Mouse (Mus musculus) heart, postnatal 14 days (tissue): ENCODE data around the gene Thoc3. TPM values are rescaled to one million over a fixed set of nuclear protein-coding genes. Genes with fewer than 3 reads are reported as not detected.
"Not testable (repeated sequence)": the region's sequence is repeated elsewhere in the genome, so short reads cannot be mapped to it uniquely, and the experiment has no call there.

Experiments
- DNase-seq, 2 experiments: peaks; one replicate each; pipeline ENCODE4 v3.0.0; 2021 to 2022
- intact Hi-C: fragments of 180-260 bp; cut with DNase I; formaldehyde crosslinking; loops from one replicate; pipeline ENCODE4 v1.15.1; 2025
- long read RNA-seq, 2 experiments: library from polyadenylated mRNA; stranded (forward); transcript quantifications; one replicate each; pipeline ENCODE4 v2.0.0; 2021
- total RNA-seq, 2 experiments: library from RNA; stranded (reverse); gene quantifications; 2 replicates each; pipeline ENCODE4 v1.2.3; 2021

Thoc3 gene
- 10 to 100 TPM; 23.4 to 26.0 TPM for total RNA-seq
- long read RNA-seq, experiment 1, transcript Thoc3-201 (6 exons, 2,335 nt) = major isoform, 31 of 35 reads
- long read RNA-seq, experiment 1, partial matches to known transcripts = 0 of 35 reads
- long read RNA-seq, experiment 1, other reads (novel, unspliced or antisense) = 4 of 35 reads
- long read RNA-seq, experiment 2, transcript Thoc3-201 (6 exons, 2,335 nt) = major isoform, 29 of 29 reads
- long read RNA-seq, experiment 2, partial matches to known transcripts = 0 of 29 reads
- long read RNA-seq, experiment 2, other reads (novel, unspliced or antisense) = 0 of 29 reads

DNA sequence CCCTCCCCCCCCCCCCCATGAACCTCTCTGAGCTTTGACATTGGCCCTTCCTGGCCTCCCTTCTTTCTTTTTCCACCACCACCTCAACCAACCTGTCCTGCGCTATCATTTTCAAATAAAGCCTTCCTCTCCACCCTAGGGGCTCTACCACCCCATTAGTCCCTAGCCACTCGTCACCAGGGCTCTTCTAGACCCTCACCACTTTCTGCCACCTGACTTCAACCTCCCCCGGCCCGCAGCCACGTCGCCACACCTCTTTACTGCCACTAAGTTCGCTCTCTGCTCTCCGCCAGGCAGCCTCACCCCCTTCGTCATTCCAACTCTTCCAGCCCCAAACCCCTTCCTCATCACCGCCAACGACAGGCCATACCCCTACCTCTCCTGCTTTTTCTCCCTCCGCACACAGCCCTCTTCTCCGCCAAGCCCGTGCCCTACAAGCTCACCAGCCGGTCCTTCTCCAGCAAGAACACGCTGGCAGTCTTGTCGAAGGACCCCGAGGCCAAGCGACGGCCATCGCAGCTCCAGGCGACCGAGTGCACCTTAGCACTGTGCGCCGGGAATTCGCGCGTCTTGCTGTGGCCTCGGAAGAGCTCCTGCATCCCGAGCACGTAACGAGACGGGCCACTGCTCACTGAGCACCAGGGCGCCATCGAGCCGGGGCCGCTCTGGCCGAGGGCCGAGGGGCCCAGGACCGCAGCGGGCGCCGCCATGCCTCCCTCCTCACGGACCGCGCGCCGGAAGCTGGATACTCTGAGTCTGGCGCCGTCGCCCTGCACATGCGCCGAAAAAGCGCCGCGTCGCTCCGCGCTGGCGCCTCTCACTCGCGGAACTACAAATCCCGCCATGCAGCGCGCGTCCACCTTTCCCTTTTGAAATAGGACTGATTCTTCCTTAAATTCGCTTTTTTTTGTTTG is at the start of gene Thoc3:
TSS of gene Thoc3 (minus strand) at position 752 of the 914 bp plus-strand sequence.
- intact Hi-C loops = loop anchor here (2.0 to 5.0 kb wide), 2 partner anchors 36 to 219 kb away; no protein-coding TSS in a partner anchor

DNA sequence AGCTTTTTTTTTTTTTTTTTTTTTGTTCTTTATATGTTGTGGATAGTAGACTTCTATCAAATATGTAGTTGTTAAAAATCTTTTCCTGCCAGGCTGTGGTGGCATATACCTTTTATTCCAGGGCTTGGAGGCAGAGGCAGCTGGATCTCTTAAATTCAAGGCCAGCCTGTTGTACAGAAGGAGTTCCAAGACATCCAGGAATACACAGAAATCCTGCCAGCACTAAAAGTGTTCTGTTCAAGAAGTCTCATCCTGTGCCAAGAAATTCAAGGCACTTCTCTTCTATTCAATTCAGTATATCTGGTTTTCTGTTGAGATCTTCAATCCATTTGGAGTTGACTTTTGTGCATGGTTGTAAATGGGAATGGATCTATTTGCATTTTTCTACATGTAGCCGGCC is 37.3 kb upstream of the Thoc3 start:
- intact Hi-C loops = loop anchor here (2.0 kb wide), 1 partner anchor 37 kb away; the partner anchor contains the start of gene Thoc3
- no peak for DNase-seq

More for the DNA sequence above, at the start of gene Thoc3:
- DNase-seq = peak; percentile 90 to 93

DNA sequence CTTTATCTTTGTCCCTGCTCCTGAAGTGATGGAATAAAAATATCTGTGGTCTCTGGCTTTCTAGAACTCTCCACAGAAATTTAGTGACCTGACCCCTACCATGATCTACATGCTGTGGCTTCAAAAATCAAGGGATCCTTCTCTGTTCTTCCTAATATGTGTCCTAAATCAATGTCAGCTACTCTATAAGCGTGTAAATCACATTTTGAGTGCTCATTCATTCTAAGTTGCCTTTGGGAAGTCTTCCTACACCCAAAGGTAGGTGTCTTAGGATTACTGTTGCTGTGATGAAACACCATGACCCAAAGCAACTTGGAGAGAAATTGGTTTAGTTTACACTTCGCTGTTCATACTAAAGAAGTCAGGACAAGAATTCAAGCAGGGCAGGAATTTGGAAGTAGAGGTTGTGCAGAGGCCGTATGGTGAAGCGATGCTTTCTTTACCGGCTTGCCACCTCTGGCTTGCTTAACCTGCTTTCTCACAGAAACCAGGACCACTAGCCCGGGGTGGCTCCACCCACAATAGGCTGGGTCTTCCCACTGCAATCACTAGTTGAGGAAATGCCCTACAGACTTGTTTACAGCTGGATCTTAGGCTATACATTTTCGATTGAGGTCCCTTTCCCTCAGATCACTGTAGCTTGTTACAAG is 36.1 kb upstream of the Thoc3 start:
- no peak for DNase-seq
- intact Hi-C loops = loop anchor here (2.0 kb wide), 1 partner anchor 36 kb away; the partner anchor contains the start of gene Thoc3

DNA sequence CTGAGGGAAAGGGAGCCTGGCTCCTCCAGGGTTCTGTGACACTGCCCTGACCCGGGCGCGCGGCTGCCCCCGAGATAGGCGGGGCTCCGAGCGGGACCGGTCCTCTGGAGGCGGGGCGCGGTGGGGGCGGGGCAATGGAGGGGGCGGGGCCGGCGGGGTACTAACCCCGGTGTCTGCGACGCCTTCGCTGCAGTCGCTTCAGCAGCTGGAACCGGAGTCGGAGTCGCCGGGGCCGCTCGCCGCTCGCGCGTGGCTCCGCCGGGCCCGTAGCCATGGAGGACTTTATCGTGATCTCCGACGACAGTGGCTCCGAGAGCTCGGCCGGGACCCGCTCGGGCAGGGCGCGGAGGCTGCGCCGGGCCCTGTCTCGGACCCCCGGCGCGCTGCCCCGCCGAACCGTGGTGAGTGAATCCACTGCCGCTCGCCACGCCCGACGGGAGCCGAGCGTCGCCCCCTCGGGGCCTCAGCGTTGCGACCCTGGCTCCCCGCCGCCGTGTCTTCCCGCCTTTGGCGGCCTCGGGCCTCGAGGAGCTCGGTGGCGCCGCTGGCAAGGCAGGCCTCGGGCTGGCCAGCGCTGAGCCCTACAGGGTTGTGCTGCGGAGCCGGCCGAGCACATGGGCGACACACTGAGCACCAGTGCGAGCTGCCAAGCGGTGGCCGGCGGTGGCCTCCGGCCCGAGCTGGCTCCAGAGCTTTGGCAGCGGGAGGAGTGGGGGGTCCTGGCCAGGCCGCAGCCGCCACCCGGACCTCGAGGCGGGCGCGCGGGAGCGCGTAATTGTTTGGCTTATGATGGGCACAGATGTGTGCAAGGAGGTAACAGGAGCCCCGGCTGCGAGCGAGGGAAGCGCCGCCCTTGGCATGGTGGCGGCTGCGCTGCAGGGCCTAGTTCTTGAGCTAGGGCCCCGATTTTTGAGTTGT is 35.2 kb upstream of the Thoc3 start, which contains the start of gene Simc1:
TSS of gene Simc1 (plus strand) at position 176 of the 918 bp plus-strand sequence.
- intact Hi-C loops = loop anchor here (2.0 kb wide), 1 partner anchor 35 kb away; the partner anchor contains the start of gene Thoc3
- peak; percentile 77 to 78 for DNase-seq

DNA sequence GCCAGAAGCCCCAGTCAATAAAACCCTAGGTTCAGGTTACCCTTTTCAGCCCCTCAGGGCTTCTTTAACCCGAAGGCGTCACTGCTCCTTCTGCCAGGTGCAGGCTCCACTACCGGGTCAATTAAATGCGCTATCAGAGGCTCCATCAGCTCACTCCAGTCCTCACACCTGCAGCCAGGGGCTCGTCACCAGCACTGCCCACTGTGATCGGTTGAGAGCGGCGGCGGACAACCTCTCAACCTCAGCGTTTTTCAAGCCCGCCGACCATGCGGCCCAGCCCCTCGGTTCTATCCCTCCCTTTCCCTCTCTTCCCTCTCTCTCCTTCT is 34.6 kb upstream of the Thoc3 start:
- no peak for DNase-seq
- intact Hi-C loops = no loop called here

DNA sequence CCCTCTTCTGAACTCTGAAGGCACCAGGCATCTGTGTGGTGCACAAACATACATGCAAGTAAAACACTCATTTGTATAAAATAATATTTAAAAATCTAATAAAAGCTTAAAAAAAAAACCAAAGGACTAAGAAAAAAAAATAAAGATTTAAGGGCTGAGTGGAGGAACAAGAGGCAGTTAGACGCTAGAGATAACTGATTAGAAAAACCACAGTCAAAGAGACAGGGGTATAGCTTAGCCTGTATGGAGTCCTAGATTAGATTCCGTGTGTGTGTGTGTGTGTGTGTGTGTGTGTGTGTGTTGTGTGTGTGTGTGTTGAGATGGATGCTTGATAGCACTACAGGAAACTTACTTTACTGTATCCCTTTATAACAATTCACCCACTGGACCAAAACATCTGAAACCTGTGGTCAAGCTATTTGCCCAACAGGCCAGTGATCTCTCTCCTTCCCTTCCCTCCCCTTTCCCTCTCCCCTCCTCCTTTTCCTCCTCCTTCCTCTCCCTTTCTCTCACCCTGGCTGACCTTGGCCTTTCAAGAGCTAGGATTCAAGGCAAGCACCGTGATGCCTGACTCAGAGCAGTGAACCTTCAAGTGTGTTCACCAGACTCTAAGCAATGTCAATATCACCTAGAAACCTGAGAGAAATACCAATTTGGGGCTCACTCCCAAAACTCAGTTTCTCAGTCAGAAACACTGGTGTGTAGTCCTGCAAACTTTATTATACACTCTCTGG is 33.5 kb upstream of the Thoc3 start:
- DNase-seq = no peak
- intact Hi-C loops = no loop called here

DNA sequence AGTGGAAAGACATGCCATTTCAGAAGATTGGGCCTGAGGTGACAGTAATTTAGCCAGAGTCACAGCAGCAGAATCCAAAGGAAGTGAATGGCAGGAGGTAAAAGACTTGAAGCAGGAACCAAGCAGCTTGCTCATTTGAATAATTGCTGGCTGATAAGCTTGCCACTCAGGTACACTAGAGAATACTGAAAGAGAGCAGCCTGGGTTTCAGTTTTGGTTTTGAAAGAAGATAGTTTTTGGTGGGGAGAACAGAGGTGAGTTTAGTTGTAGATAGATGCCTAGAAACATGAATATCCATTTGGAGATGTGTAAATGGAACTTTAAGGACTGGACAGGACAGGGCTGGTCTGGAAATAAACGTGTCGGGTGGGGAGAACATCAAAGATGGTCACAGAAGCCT is 32.7 kb upstream of the Thoc3 start:
- intact Hi-C loops = no loop called here
- no peak for DNase-seq

DNA sequence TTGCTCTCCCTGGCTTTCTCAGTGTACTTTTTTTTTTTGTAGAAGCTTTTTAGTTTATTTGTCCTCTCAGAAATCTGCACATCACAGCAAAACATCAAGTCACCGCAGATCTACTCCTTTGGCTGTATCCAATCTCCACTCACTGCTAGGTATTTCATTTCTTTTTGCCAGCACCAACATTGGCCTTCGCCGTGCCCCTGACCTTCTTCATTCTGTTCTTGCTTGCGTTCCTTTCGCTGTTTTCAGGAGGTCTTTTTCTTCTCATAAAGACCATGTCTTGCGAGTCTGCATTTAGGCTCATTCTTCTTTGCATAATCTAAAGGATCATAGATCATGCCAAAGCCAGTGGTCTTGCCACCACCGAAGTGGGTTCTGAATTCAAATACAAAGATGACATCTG is 30.9 kb upstream of the Thoc3 start:
- intact Hi-C loops, DNase-seq: not testable (repeated sequence)

DNA sequence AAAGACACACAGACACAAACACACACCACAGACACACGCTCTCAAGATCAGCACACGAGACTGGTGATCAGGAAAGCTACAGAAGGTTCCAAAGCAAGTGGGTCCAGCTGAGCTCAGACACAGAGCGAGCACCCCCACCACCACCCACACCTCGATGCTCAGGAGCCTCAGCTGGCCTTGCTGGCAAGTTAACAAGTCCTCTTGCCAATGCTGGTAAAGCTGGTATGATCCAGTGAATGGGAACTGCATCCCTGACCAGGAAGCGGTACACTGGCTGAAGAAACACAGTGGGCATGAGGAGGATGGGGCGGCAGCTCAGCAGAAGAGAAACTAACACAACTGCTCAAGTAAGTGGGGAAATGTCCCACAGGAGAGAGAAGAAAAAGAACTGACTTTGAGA is 22.7 kb upstream of the Thoc3 start:
- intact Hi-C loops = no loop called here
- DNase-seq = no peak

DNA sequence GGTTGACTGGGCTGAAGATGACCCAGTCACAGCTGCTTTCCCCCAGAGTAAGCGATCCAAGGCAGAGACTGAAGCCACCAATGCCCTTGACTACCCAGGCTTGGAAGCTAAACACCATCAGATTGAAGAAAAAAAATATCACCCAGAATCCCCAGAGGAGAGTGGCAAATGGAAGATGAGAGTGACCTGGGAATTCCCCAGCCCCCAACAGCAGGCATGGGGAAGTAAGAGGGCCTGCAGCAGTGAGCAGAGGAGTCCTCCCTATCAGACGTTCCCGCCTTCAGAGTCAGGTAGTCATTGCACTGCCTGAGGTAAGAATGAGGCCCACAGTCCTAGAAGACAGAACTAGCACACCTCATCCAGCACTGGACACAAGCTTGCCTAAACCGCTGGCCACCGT is 21.8 kb upstream of the Thoc3 start:
- intact Hi-C loops = no loop called here
- no peak for DNase-seq

DNA sequence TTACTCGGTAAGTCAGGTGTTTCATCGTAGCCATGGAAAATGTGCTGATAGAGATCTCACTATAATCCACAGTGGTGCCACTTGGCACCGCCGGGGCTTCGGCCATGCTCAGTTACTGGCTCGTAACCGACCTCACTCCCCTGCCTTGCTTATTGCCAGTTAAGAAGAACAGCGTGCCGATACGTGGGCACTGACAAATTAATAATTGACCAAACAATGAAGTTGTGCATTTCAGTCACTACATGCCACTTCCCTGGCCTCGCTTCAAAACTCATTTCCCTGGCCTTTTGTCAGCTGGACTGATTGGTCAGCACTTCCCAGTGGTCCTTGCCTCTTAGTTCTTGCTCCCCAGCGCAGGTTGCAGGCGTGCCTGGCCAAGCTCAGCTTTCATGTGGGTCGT is 12.8 kb upstream of the Thoc3 start:
- intact Hi-C loops = no loop called here
- no peak for DNase-seq

DNA sequence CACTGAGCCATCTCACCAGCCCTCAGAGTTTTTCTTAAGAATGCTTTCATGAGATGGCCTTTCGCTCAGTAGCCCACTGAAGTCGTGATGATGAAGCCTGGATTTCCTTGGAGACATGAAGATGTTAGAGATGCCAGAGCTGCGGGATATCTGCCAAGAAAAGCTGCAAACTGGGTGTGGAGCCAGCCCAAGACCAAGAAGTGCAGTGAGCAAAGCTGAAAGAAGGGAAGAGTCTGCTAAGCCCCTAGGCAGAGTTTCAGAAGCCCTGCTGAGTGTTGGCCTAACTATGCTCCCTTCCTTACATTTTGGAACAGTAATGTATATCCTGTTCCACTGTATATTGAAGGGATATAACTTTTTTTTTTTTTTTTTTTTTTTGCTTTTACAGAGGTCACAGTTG is 10.6 kb upstream of the Thoc3 start:
- DNase-seq = peak in 1 of 2 experiments; percentile 12

DNA sequence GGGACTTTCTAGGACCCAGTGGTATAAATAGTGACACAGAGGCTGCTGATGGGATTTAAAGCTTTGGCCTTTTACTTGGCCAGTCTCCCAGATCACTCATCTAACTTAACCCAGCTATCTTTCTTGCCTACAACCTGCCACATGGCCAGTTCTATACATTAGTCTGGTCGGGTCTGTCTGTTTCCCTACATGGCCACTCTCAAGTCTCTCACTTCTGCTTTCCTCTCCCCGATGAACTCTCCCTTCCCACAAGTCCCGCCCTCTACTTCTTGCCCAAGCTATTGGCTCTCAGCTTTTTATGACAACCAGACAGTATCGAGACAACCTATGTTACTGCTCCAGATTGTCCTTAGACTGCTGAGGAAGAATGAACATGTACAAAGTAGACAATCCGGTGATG is 7.1 kb upstream of the Thoc3 start:
- DNase-seq = no peak
- intact Hi-C loops = no loop called here

More for the DNA sequence above, 10.6 kb upstream of the Thoc3 start:
- intact Hi-C loops = no loop called here

DNA sequence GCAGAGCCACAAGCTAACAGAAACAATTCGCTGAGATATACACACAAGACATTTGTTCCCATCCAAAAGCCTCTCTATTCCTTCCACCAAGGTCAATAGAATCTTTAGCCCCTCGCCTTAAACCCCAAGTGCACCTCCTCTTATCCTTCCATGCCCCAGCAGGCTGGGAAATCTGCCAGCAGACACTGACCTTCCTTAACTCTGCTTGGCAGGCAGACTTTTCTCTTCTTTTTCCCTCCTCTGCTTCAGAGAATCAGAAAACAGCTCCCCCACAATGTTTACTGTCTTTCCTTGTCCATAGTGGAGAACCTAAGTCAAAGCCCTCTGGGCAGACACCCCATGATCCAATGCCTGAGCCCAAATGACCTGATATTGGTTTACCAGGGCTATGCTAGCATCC is 6.3 kb upstream of the Thoc3 start:
- DNase-seq = no peak
- intact Hi-C loops = loop anchor here (5.0 kb wide), 1 partner anchor 147 kb away; the partner anchor contains the start of gene Faf2

DNA sequence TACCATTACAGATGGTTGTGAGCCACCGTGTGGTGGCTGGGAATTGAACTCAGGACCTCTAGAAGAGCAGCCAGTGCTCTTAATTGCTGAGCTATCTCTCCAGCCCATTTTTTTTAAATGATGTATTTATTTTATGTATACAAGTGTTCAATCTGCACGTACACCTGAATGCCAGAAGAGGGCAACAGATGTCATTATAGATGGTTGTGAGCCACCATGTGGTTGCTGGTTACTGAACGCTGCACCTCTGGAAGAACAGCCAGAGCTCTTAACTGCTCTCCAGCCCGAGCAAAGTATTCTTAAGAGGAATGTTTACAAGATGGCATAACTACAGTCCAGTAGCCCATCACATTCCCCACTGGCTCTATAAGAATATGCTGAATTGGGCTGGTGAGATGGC is 3.3 kb upstream of the Thoc3 start:
- no peak for DNase-seq
- intact Hi-C loops = loop anchor here (5.0 kb wide), 1 partner anchor 150 kb away; the partner anchor contains the start of gene Faf2

DNA sequence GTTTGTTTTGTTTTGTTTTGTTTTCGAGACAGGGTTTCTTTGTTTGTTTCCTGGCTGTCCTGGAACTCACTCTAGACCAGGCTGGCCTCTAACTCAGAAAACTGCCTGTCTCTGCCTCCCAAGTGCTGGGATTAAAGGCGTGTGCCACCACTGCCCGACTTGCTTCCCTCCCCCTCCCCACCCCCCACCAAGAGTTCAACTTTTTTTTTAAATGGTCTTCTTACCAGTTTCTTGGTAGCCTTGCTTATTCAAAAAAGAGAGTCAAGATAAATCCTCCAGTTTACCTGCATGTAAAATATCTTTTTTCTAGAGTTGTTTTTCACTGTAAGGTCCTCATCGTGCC is 334 bp upstream of the Thoc3 start:
- intact Hi-C loops = loop anchor here (2.0 to 5.0 kb wide), 2 partner anchors 36 to 218 kb away; no protein-coding TSS in a partner anchor
- DNase-seq = no peak

DNA sequence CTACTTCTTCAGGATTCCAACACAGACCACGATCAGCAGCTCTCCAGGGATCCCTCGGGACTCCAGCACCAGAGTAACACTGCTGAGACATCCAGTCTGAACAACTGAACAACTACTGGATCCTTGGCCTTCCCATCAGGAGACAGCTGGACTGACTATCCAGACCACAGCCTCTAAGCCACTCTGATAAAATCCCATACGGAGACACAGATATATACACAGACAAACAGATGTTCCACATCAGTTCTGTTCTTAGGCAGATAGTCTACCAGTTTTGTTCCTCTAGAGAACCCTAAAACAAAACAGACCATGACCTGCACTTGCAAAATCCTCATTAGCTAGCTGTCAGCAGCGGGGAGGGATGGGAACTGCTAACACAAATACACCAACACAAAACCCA is 9.4 kb downstream of the Thoc3 start:
- no peak for DNase-seq
- intact Hi-C loops = loop anchor here (5.0 kb wide), 1 partner anchor 163 kb away; the partner anchor contains the start of gene Faf2

DNA sequence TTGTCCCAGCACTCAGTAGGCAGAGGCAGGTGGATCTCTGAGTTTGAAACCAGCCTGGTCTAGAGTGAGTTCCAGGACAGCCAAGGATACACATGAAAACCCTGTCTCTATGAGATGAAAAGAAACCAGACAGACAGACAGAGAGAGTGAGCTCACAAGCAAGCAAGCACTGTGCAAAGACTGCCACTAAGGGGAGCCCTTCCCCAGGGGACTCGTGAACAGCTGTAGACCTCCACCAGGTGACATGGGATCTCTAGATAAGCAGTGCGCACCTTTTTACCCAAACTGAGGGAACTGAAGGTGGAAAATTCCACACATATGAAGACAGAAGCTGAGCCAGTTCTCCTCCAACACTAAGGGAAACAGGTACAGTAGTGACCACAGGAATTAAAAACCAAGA is 11.6 kb downstream of the Thoc3 start:
- intact Hi-C loops = loop anchor here (5.0 kb wide), 1 partner anchor 165 kb away; the partner anchor contains the start of gene Faf2
- DNase-seq = peak in 1 of 2 experiments; percentile 14
